Mouse (Mus musculus): ENCODE data around the gene Nfia.
A peak's percentile ranks its signal among the peaks of the same experiment; 100 is the strongest.

Gene Nfia

GRCm38 (mm10) chr4:98081962-98082361 lies 309.4 kb downstream of the Nfia start:
- DNase-seq, result no peak

- DNase-seq, result no peak
These were observed 310.0 kb downstream of the Nfia start for GRCm38 (mm10) chr4:98082512-98082911.

- no peak for DNase-seq
These were observed 312.5 kb downstream of the Nfia start for GRCm38 (mm10) chr4:98085060-98085459.

GRCm38 (mm10) chr4:98086976-98087375 lies 314.4 kb downstream of the Nfia start:
- DNase-seq, result no peak

GRCm38 (mm10) chr4:98089985-98090384 lies 317.5 kb downstream of the Nfia start:
- no peak for DNase-seq

- no peak for DNase-seq
These were observed 318.1 kb downstream of the Nfia start for GRCm38 (mm10) chr4:98090586-98090985.

- peak; percentile 44 for DNase-seq
These were observed 318.9 kb downstream of the Nfia start for GRCm38 (mm10) chr4:98091368-98091827.

- DNase-seq, result no peak
These were observed 319.5 kb downstream of the Nfia start for GRCm38 (mm10) chr4:98091901-98092472.

- no peak for DNase-seq
These were observed 321.7 kb downstream of the Nfia start for GRCm38 (mm10) chr4:98094112-98094805.

- DNase-seq, result no peak
These were observed 322.5 kb downstream of the Nfia start for GRCm38 (mm10) chr4:98095060-98095459.

GRCm38 (mm10) chr4:98097013-98097566 lies 324.6 kb downstream of the Nfia start:
- DNase-seq, result no peak

GRCm38 (mm10) chr4:98098663-98099062 lies 326.1 kb downstream of the Nfia start:
- DNase-seq, result no peak

- DNase-seq, result peak; percentile 34
These were observed 326.9 kb downstream of the Nfia start for GRCm38 (mm10) chr4:98099433-98099832.

- no peak for DNase-seq
These were observed 328.9 kb downstream of the Nfia start for GRCm38 (mm10) chr4:98101153-98102096.

- DNase-seq, result no peak
These were observed 330.2 kb downstream of the Nfia start for GRCm38 (mm10) chr4:98102625-98103336.

- DNase-seq, result no peak
These were observed 330.8 kb downstream of the Nfia start for GRCm38 (mm10) chr4:98103337-98103666.

GRCm38 (mm10) chr4:98104161-98104560 lies 331.6 kb downstream of the Nfia start:
- DNase-seq, result no peak

- DNase-seq, result no peak
These were observed 332.6 kb downstream of the Nfia start for GRCm38 (mm10) chr4:98104911-98105702.

GRCm38 (mm10) chr4:98105971-98106370 lies 333.4 kb downstream of the Nfia start:
- peak; percentile 51 for DNase-seq

GRCm38 (mm10) chr4:98106445-98107092 lies 334.0 kb downstream of the Nfia start:
- peak; percentile 90 for DNase-seq

GRCm38 (mm10) chr4:98107093-98107453 lies 334.5 kb downstream of the Nfia start:
- no peak for DNase-seq

All from embryo, embryonic 11 days (tissue).